Mouse (Mus musculus) intestine, postnatal 0 days (tissue): ENCODE results near the gene Nbas. TPM values are rescaled to one million over a fixed set of nuclear protein-coding genes. Genes with fewer than 3 reads are reported as not detected.
A peak's percentile ranks its signal among the peaks of the same experiment; 100 is the strongest.

Source experiments
- ATAC-seq: fragments of 200-750 bp; cut with Nextera tagmentation; 2 replicates; pipeline ENCODE4 v1.8.0; 2017; ENCODE audit warnings: mild to moderate bottlenecking, moderate TSS enrichment, moderate library complexity
- H3K27ac ChIP-seq: fragments of 300-500 bp; sonication (generic); 2 replicates; pipeline ENCODE4 v1.5.1; 2014; ENCODE audit warnings: mild to moderate bottlenecking, low read depth, low read length, moderate library complexity
- H3K27me3 ChIP-seq: fragments of 300-500 bp; sonication (generic); replicated peaks from 2 replicates; pipeline ENCODE4 v1.6.1; 2014; ENCODE audit warnings: low read length, mixed read lengths; ENCODE audit not compliant: control insufficient read depth, insufficient read depth
- H3K36me3 ChIP-seq: fragments of 300-500 bp; sonication (generic); 2 replicates; pipeline ENCODE4 v1.6.1; 2014; ENCODE audit warnings: mild to moderate bottlenecking, moderate library complexity; ENCODE audit not compliant: control insufficient read depth, insufficient read depth
- H3K4me1 ChIP-seq: fragments of 300-500 bp; sonication (generic); replicated peaks from 2 replicates; pipeline ENCODE4 v1.6.1; 2014; ENCODE audit warnings: antibody characterized with exemption, low read length, mixed read lengths; ENCODE audit not compliant: control insufficient read depth, insufficient read depth
- H3K4me2 ChIP-seq: fragments of 300-500 bp; sonication (generic); replicated peaks from 2 replicates; pipeline ENCODE4 v1.6.1; 2014; ENCODE audit warnings: low read depth, mild to moderate bottlenecking, moderate library complexity
- H3K4me3 ChIP-seq: fragments of 300-500 bp; sonication (generic); 2 replicates; pipeline ENCODE4 v1.5.1; 2014; ENCODE audit warnings: low read depth, low read length
- H3K9ac ChIP-seq: fragments of 300-500 bp; sonication (generic); 2 replicates; pipeline ENCODE4 v1.6.1; 2014; ENCODE audit warnings: mild to moderate bottlenecking, low read depth, low read length
- H3K9me3 ChIP-seq: fragments of 300-500 bp; sonication (generic); 2 replicates; pipeline ENCODE4 v1.6.1; 2016; ENCODE audit warnings: mixed run types; ENCODE audit not compliant: control insufficient read depth
- CTCF ChIP-seq: sonication (generic); IDR thresholded peaks from 2 replicates; pipeline ENCODE4 v1.5.1; 2016; ENCODE audit warnings: low read depth, mild to moderate bottlenecking, control low read depth, antibody characterized with exemption, moderate library complexity
- WGBS: fragments of 180-500 bp; shearing (Covaris S2); extraction: QIAGEN DNeasy Blood & Tissue Kit; methylation state at CpG from one replicate; pipeline ENCODE4 v1.1.7; 2014; 5-methylcytosine and 5-hydroxymethylcytosine counted together
- polyA plus RNA-seq: library from polyadenylated mRNA; unstranded; fragments of >200 nt; fragmentation: Nextera tagmentation; extraction: Ambion mirVana; gene quantifications from 2 replicates; pipeline ENCODE4 v1.2.1, GENCODE M21; 2015

The Nbas gene
- polyA plus RNA-seq, 1 experiment from 2014 or later = 13.9 TPM

- WGBS = 37% methylated on average over 3 of the region's 3 CpGs
- H3K36me3 ChIP-seq = no peaks in the 10 kb centered on the region
- peak overlapping the region; percentile 21; the same call in 1 of the 2 replicates for H3K27ac ChIP-seq
- no peaks in the 10 kb centered on the region for H3K27me3 ChIP-seq
- peak overlapping the region; percentile 87 for H3K4me3 ChIP-seq
- peak overlapping the region; percentile 74; the same call in 1 of the 2 replicates for H3K9ac ChIP-seq
- H3K4me1 ChIP-seq = 0 out of 2 replicates have a peak, but pooled peaks cover 7% of the 10 kb centered on the region
- H3K4me2 ChIP-seq = peak overlapping the region; percentile 81
- no peak for TF ChIP-seq CTCF
- no peaks in the 10 kb centered on the region for H3K9me3 ChIP-seq
- ATAC-seq = no peak
Observed at GRCm38 (mm10) chr12:13268412-13268811, 521 bp upstream of the Nbas start.

DNA sequence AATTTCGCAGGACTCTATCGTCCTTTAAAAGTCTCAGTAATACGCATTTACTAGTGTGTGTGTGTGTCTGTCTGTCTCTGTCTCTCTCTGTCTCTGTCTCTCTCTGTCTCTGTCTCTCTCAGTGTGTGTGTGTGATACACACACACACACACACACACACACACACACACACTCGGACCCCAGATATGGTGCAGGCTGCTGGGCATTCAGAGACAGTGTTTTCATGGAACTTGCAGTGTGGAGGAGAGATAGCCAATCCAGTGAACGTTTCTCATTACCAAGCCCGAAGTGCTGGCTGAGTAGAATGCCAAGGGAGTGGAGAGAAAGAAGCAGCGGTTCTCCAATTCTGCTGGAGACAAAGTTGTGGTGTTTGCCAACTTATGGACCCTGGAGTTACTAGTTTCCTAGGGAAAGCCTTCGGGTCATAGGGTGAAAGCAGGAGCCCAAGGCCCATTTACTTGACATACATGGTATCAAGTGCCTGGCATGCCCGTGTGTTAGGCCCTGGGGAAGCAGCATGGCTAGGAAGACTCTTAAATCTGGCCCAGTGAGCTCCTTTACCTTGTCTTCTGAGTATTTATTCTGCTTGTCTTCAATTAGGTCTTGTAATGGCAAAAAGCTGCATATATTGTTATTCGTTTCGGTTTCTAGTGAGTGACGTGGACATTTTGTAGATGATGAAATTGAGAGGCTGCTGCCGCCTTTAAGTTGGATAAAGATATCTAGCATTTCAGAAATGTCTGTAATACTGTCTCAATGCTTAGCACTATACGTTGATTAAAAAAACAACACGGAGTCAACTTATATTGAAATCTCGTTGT, 847 bp downstream of the Nbas start:
- Histone ChIP-seq H3K9me3 (no peaks in the 10 kb centered on the region), H3K4me2 (peak overlapping the region; percentile 81), H3K27me3 (no peaks in the 10 kb centered on the region), H3K27ac (peak overlapping the region; percentile 58; the same call in 1 of the 2 replicates), H3K4me3 (peak overlapping the region; percentile 87), H3K36me3 (0 out of 2 replicates have a peak, but pooled peaks cover 3% of the 10 kb centered on the region), H3K4me1 (0 out of 2 replicates have a peak, but pooled peaks cover 7% of the 10 kb centered on the region), H3K9ac (peak overlapping the region; percentile 74)
- no peak for TF ChIP-seq CTCF
- 33% methylated on average over 16 of the region's 16 CpGs for WGBS
- 0 out of 2 replicates have a peak, but pooled peaks have one; percentile 5 for ATAC-seq

DNA sequence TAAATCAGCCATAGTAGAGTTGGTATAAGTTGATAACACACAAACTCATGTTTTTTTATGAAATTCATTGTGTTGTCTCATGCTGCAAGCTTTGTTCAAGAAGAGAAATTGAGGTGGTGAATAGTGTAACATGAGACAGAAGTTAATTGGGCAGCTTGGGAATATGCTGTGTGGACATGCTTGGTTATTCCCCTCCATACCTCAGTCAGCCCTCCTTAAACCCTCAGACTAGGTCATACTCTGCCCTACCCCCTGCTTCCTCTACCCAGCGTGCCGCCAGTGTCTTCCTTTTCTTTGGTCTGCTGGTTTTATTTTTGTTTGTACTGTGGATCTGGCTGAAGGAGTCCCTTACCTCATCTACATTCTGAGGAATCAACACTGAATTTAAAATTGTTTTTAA, 22.5 kb downstream of the Nbas start:
- H3K27me3 ChIP-seq = no peaks in the 10 kb centered on the region
- H3K9ac ChIP-seq = no peak overlapping the region
- 92% methylated on average over 2 of the region's 2 CpGs for WGBS
- no peaks in the 10 kb centered on the region for H3K4me1 ChIP-seq
- H3K4me2 ChIP-seq = no peak overlapping the region
- peaks cover 24% of the 10 kb centered on the region; the same call in 1 of the 2 replicates for H3K36me3 ChIP-seq
- H3K9me3 ChIP-seq = no peaks in the 10 kb centered on the region
- no peak for ATAC-seq
- no peak for TF ChIP-seq CTCF
- H3K4me3 ChIP-seq = no peak overlapping the region
- no peak overlapping the region for H3K27ac ChIP-seq

DNA sequence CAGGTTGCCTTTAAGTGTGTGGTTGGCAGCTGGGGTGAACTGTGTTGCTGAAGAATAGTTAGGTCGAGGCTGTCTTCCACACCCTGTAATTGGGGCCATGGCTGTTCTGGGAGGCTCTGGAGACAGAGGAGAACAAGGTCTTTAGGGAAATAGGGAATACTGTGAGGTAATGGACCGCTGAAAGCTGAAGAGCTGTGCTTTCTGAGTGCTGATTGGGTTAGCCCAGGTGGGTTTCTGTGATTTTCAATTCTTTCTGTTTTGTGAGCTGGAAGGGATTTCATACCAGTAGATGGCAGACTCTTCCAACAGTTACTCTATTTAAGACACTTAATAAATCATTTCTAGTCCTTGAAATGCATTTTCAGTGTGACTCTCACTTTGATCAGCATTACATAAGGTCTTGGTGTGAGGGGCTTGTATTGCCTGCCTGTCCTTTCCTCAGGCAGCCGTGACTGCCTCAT, 24.5 kb downstream of the Nbas start:
- H3K9me3 ChIP-seq = no peaks in the 10 kb centered on the region
- no peaks in the 10 kb centered on the region for H3K27me3 ChIP-seq
- H3K4me3 ChIP-seq = no peak overlapping the region
- peaks cover 18% of the 10 kb centered on the region; the same call in 1 of the 2 replicates for H3K36me3 ChIP-seq
- no peaks in the 10 kb centered on the region for H3K4me1 ChIP-seq
- no peak for ATAC-seq
- H3K27ac ChIP-seq = no peak overlapping the region
- 63% methylated on average over 3 of the region's 3 CpGs for WGBS
- no peak overlapping the region for H3K9ac ChIP-seq
- no peak overlapping the region for H3K4me2 ChIP-seq
- peak; percentile 45 for TF ChIP-seq CTCF

DNA sequence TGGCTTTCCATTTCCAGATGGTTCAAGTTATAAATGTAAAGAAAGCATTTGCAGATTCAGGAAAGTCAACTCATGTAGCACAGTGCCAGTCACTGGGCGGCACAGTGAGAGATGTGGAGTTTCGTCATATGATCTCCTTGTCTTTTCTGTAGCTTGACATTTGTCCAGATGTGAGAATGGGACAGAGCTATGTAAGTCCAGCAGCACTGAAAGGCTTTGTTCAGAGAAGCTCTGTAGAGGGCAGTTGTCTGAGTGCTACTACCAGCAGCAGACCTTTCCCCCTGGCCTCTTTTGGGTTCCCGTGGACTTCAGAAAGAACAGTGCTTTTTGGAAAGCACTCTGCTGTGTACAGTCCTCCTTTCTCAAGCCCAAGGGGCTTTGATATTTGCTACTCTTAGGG, 34.1 kb downstream of the Nbas start:
- Histone ChIP-seq H3K4me3 (no peak overlapping the region), H3K4me1 (no peaks in the 10 kb centered on the region), H3K36me3 (peaks cover 23% of the 10 kb centered on the region), H3K4me2 (no peak overlapping the region), H3K27ac (no peak overlapping the region), H3K27me3 (no peaks in the 10 kb centered on the region), H3K9me3 (no peaks in the 10 kb centered on the region), H3K9ac (no peak overlapping the region)
- no peak for ATAC-seq
- TF ChIP-seq CTCF = no peak
- WGBS = 90% methylated on average over 3 of the region's 3 CpGs

DNA sequence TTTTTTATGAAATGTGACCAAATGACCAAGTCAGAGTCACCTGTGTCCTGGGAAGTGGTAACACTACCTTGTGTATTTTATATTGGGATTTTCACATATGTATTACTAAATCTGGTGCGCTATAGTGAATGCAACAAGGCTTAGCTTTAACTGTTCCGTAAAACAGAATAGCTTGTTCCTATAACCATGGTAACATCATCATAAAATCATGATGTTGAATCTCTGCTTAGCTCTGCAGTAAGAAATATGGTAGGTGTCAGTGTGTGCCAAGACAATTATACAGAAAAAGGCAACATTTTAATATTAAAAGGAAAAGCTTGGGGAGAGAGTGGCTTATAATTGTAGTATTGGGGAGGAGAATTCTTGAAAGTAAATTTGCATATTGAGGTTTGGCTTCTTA, 45.0 kb downstream of the Nbas start:
- H3K4me3 ChIP-seq = no peak overlapping the region
- H3K4me2 ChIP-seq = no peak overlapping the region
- no peak overlapping the region for H3K9ac ChIP-seq
- ATAC-seq = no peak
- H3K36me3 ChIP-seq = peaks cover 22% of the 10 kb centered on the region
- no peaks in the 10 kb centered on the region for H3K9me3 ChIP-seq
- no peaks in the 10 kb centered on the region for H3K4me1 ChIP-seq
- 96% methylated on average over 2 of the region's 2 CpGs for WGBS
- no peaks in the 10 kb centered on the region for H3K27me3 ChIP-seq
- H3K27ac ChIP-seq = no peak overlapping the region
- TF ChIP-seq CTCF = no peak
